Mouse (Mus musculus): Measurements from ENCODE around the gene Bivm. TPM values are rescaled to one million over a fixed set of nuclear protein-coding genes. Genes with fewer than 3 reads are reported as not detected.

The Bivm gene
- total and polyA plus RNA-seq, 3 experiments = 11.8 to 27.2 TPM; not detected in 1

GRCm38 (mm10) chr1:44119201-44120073 lies 680 bp downstream of the Bivm start:
- Histone ChIP-seq H3K9me3 (replicated peaks; ENCODE audit: insufficient read depth, low read length) (no peaks in the 10 kb centered on the region), H3K4me3 (ENCODE audit: control insufficient read depth in 1 of 2, insufficient read depth in 1 of 2, low read depth in 2 of 2, low read length in 2 of 2) (peak overlapping the region; percentile 78 to 99), H3K9ac (ENCODE audit: control insufficient read depth, low read depth, low read length, poor library complexity, severe bottlenecking) (peak overlapping the region; percentile 84), H3K27me3 (ENCODE audit: control insufficient read depth in 1 of 2, insufficient read depth in 2 of 2, low read length in 2 of 2) (no peaks in the 10 kb centered on the region), H3K27ac (ENCODE audit: control insufficient read depth, low read depth, low read length) (peak overlapping the region; percentile 76), H3K4me1 (ENCODE audit: control insufficient read depth in 1 of 2, insufficient read depth in 2 of 2, low read length in 2 of 2) (peaks cover 2 to 6% of the 10 kb centered on the region in 2 experiments; a peak in 3 of 4 replicates), H3K36me3 (ENCODE audit: control insufficient read depth in 1 of 2, insufficient read depth in 2 of 2, low read length in 2 of 2) (peaks cover 4 to 7% of the 10 kb centered on the region in 2 experiments), H3K79me2 (ENCODE audit: control insufficient read depth, insufficient read depth, low read length, poor library complexity) (peaks cover 16% of the 10 kb centered on the region)
- peak; percentile 87 for DNase-seq (ENCODE audit: low read depth, low spot score)
- TF ChIP-seq HCFC1 (IDR thresholded peaks at IDR 0.05; ENCODE audit: low read depth, low read length) = peak; percentile 69
- TF ChIP-seq USF2 (IDR thresholded peaks at IDR 0.05; ENCODE audit: borderline replicate concordance in 1 of 2, insufficient read depth in 1 of 2, low read depth in 1 of 2, low read length in 2 of 2) = no peak
- no peak for TF ChIP-seq SMC3 (IDR thresholded peaks at IDR 0.05; ENCODE audit: low read depth, low read length)
- no peak for TF ChIP-seq USF1 (IDR thresholded peaks at IDR 0.05; ENCODE audit: low read depth, low read length)
- TF ChIP-seq ZC3H11A (IDR thresholded peaks at IDR 0.05; ENCODE audit: low read depth, low read length) = no peak
- no peak for TF ChIP-seq ZKSCAN1 (IDR thresholded peaks at IDR 0.05; ENCODE audit: low read depth, low read length)
- TF ChIP-seq UBTF (IDR thresholded peaks at IDR 0.05; ENCODE audit: borderline replicate concordance, insufficient read depth, low read depth, low read length) = peak; percentile 17; the same call in 1 of the 2 replicates
- no peak; the same call in 1 of the 2 replicates for TF ChIP-seq NELFE (IDR thresholded peaks at IDR 0.05; ENCODE audit: low read depth, low read length)
- peak; percentile 27; the same call in 1 of the 2 replicates for TF ChIP-seq ELF1 (IDR thresholded peaks at IDR 0.05; ENCODE audit: low read depth, low read length)
- TF ChIP-seq RCOR1 (IDR thresholded peaks at IDR 0.05; ENCODE audit: low read depth, low read length) = no peak
- TF ChIP-seq ZNF384 (IDR thresholded peaks at IDR 0.05; ENCODE audit: low read depth, low read length) = no peak
- peak; percentile 79 for TF ChIP-seq MAZ (IDR thresholded peaks at IDR 0.05; ENCODE audit: low read depth, low read length)
- TF ChIP-seq SIN3A (IDR thresholded peaks at IDR 0.05; ENCODE audit: low read length) = peak; percentile 38; the same call in 1 of the 2 replicates
- no peak for TF ChIP-seq BHLHE40 (IDR thresholded peaks at IDR 0.05; ENCODE audit: borderline replicate concordance, low read depth, low read length)
- TF ChIP-seq MAX (IDR thresholded peaks at IDR 0.05; ENCODE audit: low read length) = 0 out of 2 replicates have a peak, but pooled peaks have one; percentile 11
- peak; percentile 58; the same call in 1 of the 2 replicates for TF ChIP-seq ZMIZ1 (IDR thresholded peaks at IDR 0.05; ENCODE audit: low read depth, low read length)
- peak in 2 of 3 experiments; percentile 49 to 62; a peak in 5 of 6 replicates for TF ChIP-seq CTCF (IDR thresholded peaks at IDR 0.05 in 2 of 3, conservative IDR thresholded peaks at IDR 0.05 in 1 of 3; ENCODE audit: control insufficient read depth in 1 of 3, insufficient read depth in 1 of 3, low read depth in 2 of 3, low read length in 3 of 3, poor library complexity in 1 of 3, severe bottlenecking in 1 of 3)
- no peak for TF ChIP-seq GATA1 (IDR thresholded peaks at IDR 0.05; ENCODE audit: low read depth, low read length)
- TF ChIP-seq CHD1 (IDR thresholded peaks at IDR 0.05; ENCODE audit: low read depth, low read length) = no peak
- 0 out of 2 replicates have a peak, but pooled peaks have one; percentile 27 for TF ChIP-seq KAT2A (conservative IDR thresholded peaks at IDR 0.05; ENCODE audit: low read depth, low read length)
- no peak for TF ChIP-seq NRF1 (IDR thresholded peaks at IDR 0.05; ENCODE audit: insufficient read depth, low read depth, low read length, poor library complexity, severe bottlenecking)
- TF ChIP-seq ETS1 (IDR thresholded peaks at IDR 0.05; ENCODE audit: low read depth, low read length) = no peak
- TF ChIP-seq MXI1 (IDR thresholded peaks at IDR 0.05; ENCODE audit: low read depth, low read length) = peak; percentile 68
- no peak for TF ChIP-seq MAFK (IDR thresholded peaks at IDR 0.05; ENCODE audit: borderline replicate concordance, low read depth, low read length)
- peak in 1 of 2 experiments; percentile 9; a peak in 2 of 4 replicates for TF ChIP-seq POLR2A (IDR thresholded peaks at IDR 0.05; ENCODE audit: control insufficient read depth in 1 of 2, insufficient read depth in 1 of 2, low read depth in 1 of 2, low read length in 2 of 2, poor library complexity in 1 of 2)
- no peak; a peak in 1 of 4 replicates for TF ChIP-seq EP300 (IDR thresholded peaks at IDR 0.05; ENCODE audit: low read depth in 1 of 2, low read length in 2 of 2)
- TF ChIP-seq RAD21 (IDR thresholded peaks at IDR 0.05; ENCODE audit: low read depth, low read length) = no peak
- no peak; the same call in 1 of the 2 replicates for TF ChIP-seq POLR2AphosphoS2 (IDR thresholded peaks at IDR 0.05; ENCODE audit: low read length)
- no peak for TF ChIP-seq POLR2AphosphoS5 (IDR thresholded peaks at IDR 0.05; ENCODE audit: borderline replicate concordance, low read depth, low read length)
